In genomic region chr5:120439887-120440670, GRCm38 (mm10) we compare ENCODE assay signal across 7 mouse cellular contexts. TPM values are rescaled to one million over a fixed set of nuclear protein-coding genes. Genes with fewer than 3 reads are reported as not detected.
DNase-seq lines count a peak whose midpoint lies in the region; ATAC-seq lines count a peak whose summit lies in the region.

No protein-coding gene starts in this region.

- H3K4me3 ChIP-seq in lung, embryonic 16.5 days (ENCODE audit: low read length): peak overlapping the region; percentile 37
- H3K4me3 ChIP-seq in forebrain, embryonic 14.5 days (ENCODE audit: low read depth, low read length): peak overlapping the region; percentile 19
- H3K4me3 ChIP-seq in limb, embryonic 13.5 days: peak overlapping the region; percentile 36
- H3K4me3 ChIP-seq in stomach, embryonic 15.5 days (replicated peaks): peak overlapping the region; percentile 33

- under 1% methylated on average over 58 of the region's 61 CpGs for WGBS in lung, embryonic 16.5 days
- WGBS in forebrain, embryonic 14.5 days: 11% methylated on average over 59 of the region's 61 CpGs
- WGBS in limb, embryonic 13.5 days: 1% methylated on average over 60 of the region's 61 CpGs
- WGBS in stomach, embryonic 15.5 days: under 1% methylated on average over 61 of the region's 61 CpGs

- no peak overlapping the region for H3K27ac ChIP-seq in lung, embryonic 16.5 days (ENCODE audit: low read length)
- 0 out of 2 replicates have a peak overlapping the region, but pooled peaks have one; percentile 44 for H3K27ac ChIP-seq in forebrain, embryonic 14.5 days (ENCODE audit: low read depth, low read length)
- H3K27ac ChIP-seq in limb, embryonic 13.5 days: no peak overlapping the region
- H3K27ac ChIP-seq in stomach, embryonic 15.5 days: no peak overlapping the region

- H3K9me3 ChIP-seq in lung, embryonic 16.5 days (ENCODE audit: control insufficient read depth, low read length): no peaks in the 10 kb centered on the region
- no peaks in the 10 kb centered on the region for H3K9me3 ChIP-seq in forebrain, embryonic 14.5 days (replicated peaks; ENCODE audit: control insufficient read depth, low read length)
- H3K9me3 ChIP-seq in limb, embryonic 13.5 days: no peaks in the 10 kb centered on the region
- H3K9me3 ChIP-seq in stomach, embryonic 15.5 days: no peaks in the 10 kb centered on the region

- H3K27me3 ChIP-seq in lung, embryonic 16.5 days (ENCODE audit: control insufficient read depth, insufficient read depth, low read depth, low read length): peaks cover 64% of the 10 kb centered on the region
- peaks cover 51% of the 10 kb centered on the region for H3K27me3 ChIP-seq in forebrain, embryonic 14.5 days (replicated peaks; ENCODE audit: control insufficient read depth, insufficient read depth, low read length)
- H3K27me3 ChIP-seq in limb, embryonic 13.5 days: peaks cover 95% of the 10 kb centered on the region
- H3K27me3 ChIP-seq in stomach, embryonic 15.5 days (replicated peaks): peaks cover 67% of the 10 kb centered on the region

- no peak for ATAC-seq in lung, embryonic 16.5 days (ENCODE audit: low read depth)
- ATAC-seq in forebrain, embryonic 14.5 days: no peak
- no peak for ATAC-seq in limb, embryonic 13.5 days (ENCODE audit: low FRiP score, low read depth)
- no peak for ATAC-seq in stomach, embryonic 15.5 days (ENCODE audit: insufficient read depth, low FRiP score, low read depth)

- DNase-seq in lung, postnatal 4 days: no peak
- DNase-seq in forebrain, embryonic 14.5 days (ENCODE audit: low spot score): no peak
- DNase-seq in cerebellum, postnatal 36 days: no peak
- DNase-seq in spleen, postnatal 36 days (ENCODE audit: low spot score in 2 of 2): no peak

- H3K36me3 ChIP-seq in lung, embryonic 16.5 days (ENCODE audit: control insufficient read depth, insufficient read depth, low read length): no peaks in the 10 kb centered on the region
- H3K36me3 ChIP-seq in forebrain, embryonic 14.5 days (ENCODE audit: control insufficient read depth, insufficient read depth, low read length): no peaks in the 10 kb centered on the region
- no peaks in the 10 kb centered on the region for H3K36me3 ChIP-seq in limb, embryonic 13.5 days
- no peaks in the 10 kb centered on the region for H3K36me3 ChIP-seq in stomach, embryonic 15.5 days

- no peak overlapping the region for H3K9ac ChIP-seq in lung, embryonic 16.5 days (ENCODE audit: low read length)
- H3K9ac ChIP-seq in forebrain, embryonic 14.5 days (ENCODE audit: low read length): peak overlapping the region; percentile 35
- peak overlapping the region; percentile 39; the same call in 1 of the 2 replicates for H3K9ac ChIP-seq in limb, embryonic 13.5 days
- no peak overlapping the region for H3K9ac ChIP-seq in stomach, embryonic 15.5 days

- peak overlapping the region; percentile 53 for H3K4me2 ChIP-seq in lung, embryonic 16.5 days (ENCODE audit: low read depth, low read length)
- H3K4me2 ChIP-seq in forebrain, embryonic 14.5 days (ENCODE audit: low read length): peak overlapping the region; percentile 37
- H3K4me2 ChIP-seq in limb, embryonic 13.5 days (replicated peaks): peak overlapping the region; percentile 58
- H3K4me2 ChIP-seq in stomach, embryonic 15.5 days: peak overlapping the region; percentile 57

- H3K4me1 ChIP-seq in lung, embryonic 16.5 days (replicated peaks; ENCODE audit: control insufficient read depth, insufficient read depth, low read length): peaks cover 13% of the 10 kb centered on the region; the same call in 1 of the 2 replicates
- peaks cover 22% of the 10 kb centered on the region for H3K4me1 ChIP-seq in forebrain, embryonic 14.5 days (ENCODE audit: control insufficient read depth, insufficient read depth, low read length)
- peaks cover 25% of the 10 kb centered on the region for H3K4me1 ChIP-seq in limb, embryonic 13.5 days
- peaks cover 17% of the 10 kb centered on the region for H3K4me1 ChIP-seq in stomach, embryonic 15.5 days

RNA-seq across cellular contexts. Expression of gene Lhx5, which starts 8.6 kb away (rescaled TPM):
- not detected in 2 replicates for polyA plus RNA-seq in lung, embryonic 16.5 days (2015; fragmentation: Nextera tagmentation; extraction: Ambion mirVana)
- polyA plus RNA-seq in forebrain, embryonic 14.5 days (2014; fragmentation: Nextera tagmentation; extraction: Ambion mirVana): 3.5 and 5.1 TPM in 2 replicates
- not detected in 2 replicates for polyA plus RNA-seq in limb, embryonic 13.5 days (2015; fragmentation: Nextera tagmentation; extraction: Ambion mirVana)
- 0.14 and 0.17 TPM in 2 replicates for polyA plus RNA-seq in stomach, embryonic 15.5 days (2015; fragmentation: Nextera tagmentation; extraction: Ambion mirVana)

RNA-seq across cellular contexts. Expression of gene Sdsl, which starts 32.5 kb away (rescaled TPM):
- 7.7 and 8.1 TPM in 2 replicates for polyA plus RNA-seq in lung, embryonic 16.5 days (2015; fragmentation: Nextera tagmentation; extraction: Ambion mirVana)
- 2.2 and 3.2 TPM in 2 replicates for polyA plus RNA-seq in forebrain, embryonic 14.5 days (2014; fragmentation: Nextera tagmentation; extraction: Ambion mirVana)
- polyA plus RNA-seq in limb, embryonic 13.5 days (2015; fragmentation: Nextera tagmentation; extraction: Ambion mirVana): 2.0 and 2.3 TPM in 2 replicates
- polyA plus RNA-seq in stomach, embryonic 15.5 days (2015; fragmentation: Nextera tagmentation; extraction: Ambion mirVana): 15.9 and 19.4 TPM in 2 replicates

RNA-seq across cellular contexts. Expression of gene Sds, which starts 36.2 kb away (rescaled TPM):
- 0.26 TPM in 1 of 2 replicates, not detected in the other for polyA plus RNA-seq in lung, embryonic 16.5 days (2015; fragmentation: Nextera tagmentation; extraction: Ambion mirVana)
- polyA plus RNA-seq in forebrain, embryonic 14.5 days (2014; fragmentation: Nextera tagmentation; extraction: Ambion mirVana): not detected in 2 replicates
- polyA plus RNA-seq in limb, embryonic 13.5 days (2015; fragmentation: Nextera tagmentation; extraction: Ambion mirVana): not detected in 2 replicates
- 0.36 and 0.52 TPM in 2 replicates for polyA plus RNA-seq in stomach, embryonic 15.5 days (2015; fragmentation: Nextera tagmentation; extraction: Ambion mirVana)

Comparison
In these comparisons a context has a peak if more than half of its experiments do, and no peak if none do; other contexts are left out.
1. H3K9ac ChIP-seq: peak in forebrain, embryonic 14.5 days (single experiment) and limb, embryonic 13.5 days (single experiment); none in lung, embryonic 16.5 days (single experiment) and stomach, embryonic 15.5 days (single experiment).
2. Peak in every context shown above with its lines, with median percentiles within 50 percentile points of each other: H3K4me2 ChIP-seq and H3K4me3 ChIP-seq.